Mouse (Mus musculus): ENCODE data around the gene Capza1. TPM values are rescaled to one million over a fixed set of nuclear protein-coding genes. Genes with fewer than 3 reads are reported as not detected.
"Not testable (repeated sequence)": the region's sequence is repeated elsewhere in the genome, so short reads cannot be mapped to it uniquely, and the experiment has no call there.

Capza1 gene
- polyA plus RNA-seq, 2 experiments = 88.6 to 198 TPM

DNA sequence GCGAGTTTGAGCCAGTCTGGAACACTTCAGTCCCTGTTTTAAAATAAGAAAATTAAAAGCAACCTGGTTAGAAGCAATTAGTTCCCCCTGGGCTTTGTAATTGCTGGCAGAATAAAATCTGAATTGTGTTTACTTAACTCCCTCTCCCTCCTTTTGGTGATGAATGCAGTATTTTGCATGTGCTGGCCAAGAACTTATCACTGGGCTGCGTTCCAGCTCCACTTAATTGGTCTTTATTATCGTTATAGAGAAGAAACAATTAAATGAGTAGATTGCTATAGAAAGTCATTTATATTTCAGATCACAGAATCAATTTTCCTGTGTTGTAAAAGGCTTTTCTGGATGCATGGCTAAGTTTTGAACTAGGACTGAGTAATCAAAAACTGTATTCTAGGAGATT, 31.8 kb upstream of the Capza1 start:
- no peak overlapping the region for H3K4me3 ChIP-seq (replicated peaks; ENCODE audit: low read length)
- WGBS = 75% methylated on average over 3 of the region's 3 CpGs
- H3K4me2 ChIP-seq (replicated peaks; ENCODE audit: low read depth, low read length, severe bottlenecking) = no peak overlapping the region
- no peaks in the 10 kb centered on the region for H3K4me1 ChIP-seq (ENCODE audit: control insufficient read depth, insufficient read depth, low read length)
- TF ChIP-seq POLR2A (IDR thresholded peaks at IDR 0.05; ENCODE audit: borderline replicate concordance, extremely low read depth, insufficient read depth, insufficient read length) = no peak
- DNase-seq (ENCODE audit: low spot score) = no peak
- peaks cover 68% of the 10 kb centered on the region for H3K36me3 ChIP-seq (ENCODE audit: control insufficient read depth, insufficient read depth, low read length)
- ATAC-seq (ENCODE audit: low FRiP score, low read depth) = no peak
- H3K27ac ChIP-seq (replicated peaks; ENCODE audit: low read depth, low read length) = no peak overlapping the region
- no peaks in the 10 kb centered on the region for H3K27me3 ChIP-seq (ENCODE audit: control insufficient read depth, insufficient read depth, low read length)
- no peaks in the 10 kb centered on the region for H3K9me3 ChIP-seq (ENCODE audit: control insufficient read depth, low read length)
- H3K9ac ChIP-seq (ENCODE audit: low read depth, low read length, severe bottlenecking) = no peak overlapping the region

- DNase-seq (ENCODE audit: low spot score) (no peak), ATAC-seq (ENCODE audit: low FRiP score, low read depth) (no peak)
- no peak overlapping the region for H3K9ac ChIP-seq (ENCODE audit: low read depth, low read length, severe bottlenecking)
- no peaks in the 10 kb centered on the region for H3K9me3 ChIP-seq (ENCODE audit: control insufficient read depth, low read length)
- no peaks in the 10 kb centered on the region for H3K4me1 ChIP-seq (ENCODE audit: control insufficient read depth, insufficient read depth, low read length)
- no peak overlapping the region for H3K4me3 ChIP-seq (replicated peaks; ENCODE audit: low read length)
- H3K27me3 ChIP-seq (ENCODE audit: control insufficient read depth, insufficient read depth, low read length) = no peaks in the 10 kb centered on the region
- WGBS = 91% methylated on average over 3 of the region's 3 CpGs
- H3K4me2 ChIP-seq (replicated peaks; ENCODE audit: low read depth, low read length, severe bottlenecking) = no peak overlapping the region
- H3K36me3 ChIP-seq (ENCODE audit: control insufficient read depth, insufficient read depth, low read length) = peaks cover 62% of the 10 kb centered on the region
- TF ChIP-seq POLR2A (IDR thresholded peaks at IDR 0.05; ENCODE audit: borderline replicate concordance, extremely low read depth, insufficient read depth, insufficient read length) = no peak
- H3K27ac ChIP-seq (replicated peaks; ENCODE audit: low read depth, low read length) = no peak overlapping the region
Observed at GRCm38 (mm10) chr3:104888585-104888984, 24.3 kb upstream of the Capza1 start.

DNA sequence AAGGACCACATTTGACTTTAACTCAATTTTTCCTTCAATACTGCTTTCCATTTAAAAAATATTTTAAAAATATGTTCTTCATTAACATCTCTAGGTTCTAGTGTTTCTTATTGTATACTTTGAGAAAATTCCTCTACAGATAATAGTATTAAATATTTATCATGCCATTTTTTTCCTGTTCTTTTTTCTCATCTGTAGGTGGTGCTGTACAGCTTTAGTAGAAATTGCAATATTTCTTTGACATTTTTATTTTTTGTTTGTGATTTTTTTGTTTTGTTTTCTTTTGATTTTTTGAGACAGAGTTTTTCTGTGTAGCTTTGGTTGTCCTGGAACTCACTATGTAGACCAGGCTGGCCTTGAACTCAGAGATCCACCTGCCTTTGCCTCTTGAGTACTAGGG, 5.3 kb upstream of the Capza1 start:
- no peak overlapping the region for H3K4me2 ChIP-seq (replicated peaks; ENCODE audit: low read depth, low read length, severe bottlenecking)
- no peak overlapping the region for H3K27ac ChIP-seq (replicated peaks; ENCODE audit: low read depth, low read length)
- no peaks in the 10 kb centered on the region for H3K27me3 ChIP-seq (ENCODE audit: control insufficient read depth, insufficient read depth, low read length)
- ATAC-seq (ENCODE audit: low FRiP score, low read depth) (no peak), DNase-seq (ENCODE audit: low spot score) (no peak)
- H3K9ac ChIP-seq (ENCODE audit: low read depth, low read length, severe bottlenecking) = no peak overlapping the region
- no peaks in the 10 kb centered on the region for H3K9me3 ChIP-seq (ENCODE audit: control insufficient read depth, low read length)
- no peak for TF ChIP-seq POLR2A (IDR thresholded peaks at IDR 0.05; ENCODE audit: borderline replicate concordance, extremely low read depth, insufficient read depth, insufficient read length)
- peaks cover 50% of the 10 kb centered on the region for H3K36me3 ChIP-seq (ENCODE audit: control insufficient read depth, insufficient read depth, low read length)
- H3K4me3 ChIP-seq (replicated peaks; ENCODE audit: low read length) = no peak overlapping the region
- peaks cover 7% of the 10 kb centered on the region for H3K4me1 ChIP-seq (ENCODE audit: control insufficient read depth, insufficient read depth, low read length)

GRCm38 (mm10) chr3:104866674-104867073, 2.4 kb upstream of the Capza1 start:
- not testable (repeated sequence) for H3K27ac ChIP-seq (replicated peaks; ENCODE audit: low read depth, low read length); H3K9ac ChIP-seq (ENCODE audit: low read depth, low read length, severe bottlenecking); H3K9me3 ChIP-seq (ENCODE audit: control insufficient read depth, low read length); DNase-seq (ENCODE audit: low spot score); ATAC-seq (ENCODE audit: low FRiP score, low read depth); H3K27me3 ChIP-seq (ENCODE audit: control insufficient read depth, insufficient read depth, low read length); H3K4me2 ChIP-seq (replicated peaks; ENCODE audit: low read depth, low read length, severe bottlenecking); H3K4me3 ChIP-seq (replicated peaks; ENCODE audit: low read length)
- H3K4me1 ChIP-seq (ENCODE audit: control insufficient read depth, insufficient read depth, low read length) = peaks cover 22% of the 10 kb centered on the region
- peaks cover 26% of the 10 kb centered on the region for H3K36me3 ChIP-seq (ENCODE audit: control insufficient read depth, insufficient read depth, low read length)

GRCm38 (mm10) chr3:104865341-104865788, 1.1 kb upstream of the Capza1 start:
- 4% methylated on average over 12 of the region's 12 CpGs for WGBS

More at GRCm38 (mm10) chr3:104865341-104865788, 1.1 kb upstream of the Capza1 start:
- Histone ChIP-seq H3K4me3 (replicated peaks; ENCODE audit: low read length) (peak overlapping the region; percentile 94), H3K27ac (replicated peaks; ENCODE audit: low read depth, low read length) (peak overlapping the region; percentile 91), H3K4me1 (ENCODE audit: control insufficient read depth, insufficient read depth, low read length) (peaks cover 22% of the 10 kb centered on the region), H3K9ac (ENCODE audit: low read depth, low read length, severe bottlenecking) (peak overlapping the region; percentile 92), H3K9me3 (ENCODE audit: control insufficient read depth, low read length) (no peaks in the 10 kb centered on the region), H3K27me3 (ENCODE audit: control insufficient read depth, insufficient read depth, low read length) (no peaks in the 10 kb centered on the region), H3K4me2 (replicated peaks; ENCODE audit: low read depth, low read length, severe bottlenecking) (peak overlapping the region; percentile 76), H3K36me3 (ENCODE audit: control insufficient read depth, insufficient read depth, low read length) (peaks cover 13% of the 10 kb centered on the region)
- DNase-seq (ENCODE audit: low spot score) = peak; percentile 5
- no peak; the same call in 1 of the 2 replicates for ATAC-seq (ENCODE audit: low FRiP score, low read depth)
- TF ChIP-seq POLR2A (IDR thresholded peaks at IDR 0.05; ENCODE audit: borderline replicate concordance, extremely low read depth, insufficient read depth, insufficient read length) = no peak
